In genomic region chr16:5406711-5407110, GRCm38 (mm10) we compare ENCODE assay signal across 8 mouse cellular contexts.
DNase-seq lines count a peak whose midpoint lies in the region; ATAC-seq and TF ChIP-seq lines count a peak whose summit lies in the region.

No protein-coding gene starts in this region.

- no peaks in the 10 kb centered on the region for H3K9me3 ChIP-seq in heart, embryonic 12.5 days (replicated peaks)
- H3K9me3 ChIP-seq in heart, postnatal 0 days (replicated peaks; ENCODE audit: control insufficient read depth, low read length) = no peaks in the 10 kb centered on the region

- WGBS in heart, adult 2 months = 2% methylated on average over 11 of the region's 11 CpGs
- WGBS in heart, embryonic 12.5 days = 6% methylated on average over 11 of the region's 11 CpGs
- whole genome bisulfite sequencing in heart, postnatal 0 days = 7% methylated on average over 11 of the region's 11 CpGs

- H3K79me2 ChIP-seq in heart, adult 2 months (replicated peaks; ENCODE audit: control insufficient read depth, insufficient read depth, low read length) = no peaks in the 10 kb centered on the region

- H3K27ac ChIP-seq in heart, adult 2 months = no peak overlapping the region
- no peak overlapping the region for H3K27ac ChIP-seq in heart, embryonic 12.5 days (ENCODE audit: poor library complexity, severe bottlenecking)
- no peak overlapping the region for H3K27ac ChIP-seq in heart, postnatal 0 days (ENCODE audit: low read depth)

- TF ChIP-seq EP300 in heart, adult 2 months (IDR thresholded peaks at IDR 0.05; ENCODE audit: insufficient read depth, low read depth, low read length) = 0 out of 2 replicates have a peak, but pooled peaks have one; percentile 24
- no peak for TF ChIP-seq EP300 in heart, postnatal 0 days (IDR thresholded peaks at IDR 0.05; ENCODE audit: low read depth)

- H3K4me3 ChIP-seq in heart, adult 2 months = no peak overlapping the region
- no peak overlapping the region for H3K4me3 ChIP-seq in heart, embryonic 12.5 days
- H3K4me3 ChIP-seq in heart, postnatal 0 days (ENCODE audit: low read depth, low read length) = no peak overlapping the region

- no peak for TF ChIP-seq POLR2A in heart, adult 2 months (IDR thresholded peaks at IDR 0.05; ENCODE audit: insufficient read depth, low read depth, low read length)

- intact Hi-C loops in heart, adult 2 months (cut with DNase I) = loop anchor here (1.0 to 5.0 kb wide), 2 partner anchors 61 to 100 kb away; no protein-coding TSS in a partner anchor

- H3K27me3 ChIP-seq in heart, adult 2 months (ENCODE audit: control insufficient read depth, insufficient read depth, low read length) = no peaks in the 10 kb centered on the region
- peaks cover 12% of the 10 kb centered on the region for H3K27me3 ChIP-seq in heart, embryonic 12.5 days (replicated peaks)
- peaks cover 11% of the 10 kb centered on the region for H3K27me3 ChIP-seq in heart, postnatal 0 days (ENCODE audit: control insufficient read depth, insufficient read depth, low read length)

- peak; percentile 39 to 66 for DNase-seq in heart, adult 2 months
- DNase-seq in NIH3T3 (ENCODE audit: low read depth) = peak; percentile 73
- DNase-seq in cerebellum, postnatal 14 days = peak; percentile 66 to 84
- peak; percentile 63 for DNase-seq in heart, postnatal 0 days (ENCODE audit: low spot score)
- DNase-seq in left cerebral cortex, adult 18-20 months (ENCODE audit: low spot score in 2 of 2) = peak; percentile 61 to 73
- DNase-seq in mesoderm, embryonic 11.5 days (ENCODE audit: low read depth, low spot score) = peak; percentile 80
- DNase-seq in testis, postnatal 10 days (ENCODE audit: low spot score) = peak; percentile 94

- no peak overlapping the region; the same call in 1 of the 2 replicates for H3K4me2 ChIP-seq in heart, embryonic 12.5 days
- H3K4me2 ChIP-seq in heart, postnatal 0 days (ENCODE audit: low read depth, low read length) = no peak overlapping the region

- TF ChIP-seq CTCF in heart, adult 2 months (IDR thresholded peaks at IDR 0.05) = peak; percentile 85
- peak; percentile 73 for TF ChIP-seq CTCF in heart, postnatal 0 days (IDR thresholded peaks at IDR 0.05; ENCODE audit: low read depth)

- no peaks in the 10 kb centered on the region for H3K36me3 ChIP-seq in heart, adult 2 months (ENCODE audit: control insufficient read depth, insufficient read depth, low read length)
- no peaks in the 10 kb centered on the region for H3K36me3 ChIP-seq in heart, embryonic 12.5 days
- H3K36me3 ChIP-seq in heart, postnatal 0 days (replicated peaks; ENCODE audit: control insufficient read depth, insufficient read depth, low read length) = no peaks in the 10 kb centered on the region

- H3K9ac ChIP-seq in heart, adult 2 months (ENCODE audit: low read depth, low read length) = no peak overlapping the region
- no peak overlapping the region for H3K9ac ChIP-seq in heart, embryonic 12.5 days
- H3K9ac ChIP-seq in heart, postnatal 0 days (replicated peaks; ENCODE audit: low read depth, low read length) = no peak overlapping the region

- no peak for ATAC-seq in heart, embryonic 12.5 days (ENCODE audit: insufficient number of reproducible peaks, low FRiP score)
- ATAC-seq in heart, postnatal 0 days (ENCODE audit: insufficient read depth, low read depth) = 0 out of 2 replicates have a peak, but pooled peaks have one; percentile 30

- no peaks in the 10 kb centered on the region for H3K4me1 ChIP-seq in heart, adult 2 months (ENCODE audit: control insufficient read depth, insufficient read depth, low read length)
- H3K4me1 ChIP-seq in heart, embryonic 12.5 days (replicated peaks) = no peaks in the 10 kb centered on the region
- H3K4me1 ChIP-seq in heart, postnatal 0 days (ENCODE audit: control insufficient read depth, insufficient read depth) = no peaks in the 10 kb centered on the region
